Mouse (Mus musculus): ENCODE results near the gene Ckmt1.

- TF ChIP-seq GATA1 (IDR thresholded peaks at IDR 0.05; ENCODE audit: low read length) (no peak), TAL1 (IDR thresholded peaks at IDR 0.05; ENCODE audit: low read length) (no peak)
Observed at GRCm38 (mm10) chr2:121323693-121324470, 33.6 kb upstream of the Ckmt1 start.

Data from erythroblast, embryonic 14.5 days (primary cell).